Mouse (Mus musculus): Measurements from ENCODE around the gene Qtrt2.

GRCm38 (mm10) chr16:43954913-43955312 is 28.3 kb upstream of the Qtrt2 start:
- TF ChIP-seq CTCF (IDR thresholded peaks at IDR 0.05; ENCODE audit: borderline replicate concordance, extremely low read depth, insufficient read depth, insufficient read length) (no peak), POLR2A (IDR thresholded peaks at IDR 0.05; ENCODE audit: borderline replicate concordance, extremely low read depth, insufficient read depth, insufficient read length, poor library complexity, severe bottlenecking) (no peak)
